In the genomic region with DNA sequence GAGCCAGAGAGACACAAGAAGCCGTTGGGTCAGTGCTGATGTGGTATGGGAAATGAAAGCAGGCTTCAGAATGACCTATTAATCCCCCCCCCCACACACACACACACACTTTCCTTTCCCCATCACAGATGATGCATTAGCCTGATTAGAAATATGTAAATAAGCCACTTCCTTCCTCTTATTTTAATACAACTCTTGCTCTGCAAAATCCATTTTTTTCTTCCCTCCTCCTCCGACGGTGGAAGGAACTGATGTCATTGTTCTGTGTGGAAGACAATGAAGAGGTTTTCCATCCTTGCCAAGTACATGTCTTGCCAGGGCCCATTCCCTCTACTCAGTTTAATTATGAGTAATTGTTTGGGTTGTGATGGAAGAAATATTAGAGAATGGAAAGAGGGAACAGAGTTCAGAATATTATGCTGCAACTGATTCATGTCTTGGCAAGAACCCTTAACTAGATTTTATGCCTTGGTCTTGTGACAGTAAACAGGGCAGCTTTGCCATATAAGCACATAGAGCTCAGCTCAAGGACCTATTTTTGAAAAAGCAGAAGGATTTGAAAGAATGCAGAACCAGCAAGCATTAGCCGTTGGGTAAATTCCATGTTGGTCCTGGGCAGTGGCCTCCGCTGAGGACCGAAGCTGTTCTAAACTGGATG, we compare ENCODE assay signal across 8 mouse cellular contexts. TPM values are rescaled to one million over a fixed set of nuclear protein-coding genes. Genes with fewer than 3 reads are reported as not detected.
DNase-seq lines count a peak whose midpoint lies in the region; ATAC-seq and TF ChIP-seq lines count a peak whose summit lies in the region.

No protein-coding gene starts in this region.

- H3K4me3 ChIP-seq in layer of hippocampus, adult 2 months, result no peak overlapping the region
- H3K4me3 ChIP-seq in intestine, postnatal 0 days (ENCODE audit: low read depth, low read length), result no peak overlapping the region
- no peak overlapping the region for H3K4me3 ChIP-seq in midbrain, embryonic 10.5 days

- H3K9ac ChIP-seq in intestine, postnatal 0 days (ENCODE audit: low read depth, low read length), result no peak overlapping the region

- ATAC-seq in intestine, postnatal 0 days, result no peak

- no peaks in the 10 kb centered on the region for H3K36me3 ChIP-seq in intestine, postnatal 0 days (ENCODE audit: control insufficient read depth, insufficient read depth)
- no peaks in the 10 kb centered on the region for H3K36me3 ChIP-seq in midbrain, embryonic 10.5 days

- peak overlapping the region; percentile 47; the same call in 1 of the 2 replicates for H3K27ac ChIP-seq in layer of hippocampus, adult 2 months
- peak overlapping the region; percentile 15 for H3K27ac ChIP-seq in intestine, postnatal 0 days (ENCODE audit: low read depth, low read length)
- H3K27ac ChIP-seq in midbrain, embryonic 10.5 days (replicated peaks), result no peak overlapping the region

- 54% methylated on average over 6 of the region's 6 CpGs for WGBS in intestine, postnatal 0 days
- WGBS in midbrain, embryonic 10.5 days, result 88% methylated on average over 6 of the region's 6 CpGs

- no peaks in the 10 kb centered on the region for H3K4me1 ChIP-seq in intestine, postnatal 0 days (replicated peaks; ENCODE audit: control insufficient read depth, insufficient read depth, low read length)
- H3K4me1 ChIP-seq in midbrain, embryonic 10.5 days, result peaks cover 11% of the 10 kb centered on the region

- TF ChIP-seq CTCF in layer of hippocampus, adult 2 months (conservative IDR thresholded peaks at IDR 0.05), result no peak
- TF ChIP-seq CTCF in intestine, postnatal 0 days (IDR thresholded peaks at IDR 0.05; ENCODE audit: low read depth), result no peak

- H3K9me3 ChIP-seq in intestine, postnatal 0 days (ENCODE audit: control insufficient read depth), result no peaks in the 10 kb centered on the region
- no peaks in the 10 kb centered on the region for H3K9me3 ChIP-seq in midbrain, embryonic 10.5 days (replicated peaks)

- DNase-seq in layer of hippocampus, adult 2 months (ENCODE audit: low spot score in 2 of 2), result no peak
- no peak for DNase-seq in layer of hippocampus, adult 11-12 months (ENCODE audit: low spot score)
- DNase-seq in gastrocnemius, postnatal 25 days, result peak; percentile 15
- DNase-seq in skeletal muscle tissue, adult 2 months (ENCODE audit: low read depth, low spot score), result peak; percentile 45
- DNase-seq in thymus, postnatal 10 days (ENCODE audit: low spot score in 2 of 2), result no peak
- no peak for DNase-seq in right cerebral cortex, postnatal 14 days
- DNase-seq in midbrain, embryonic 10.5 days (ENCODE audit: low spot score), result no peak

- no peak overlapping the region for H3K4me2 ChIP-seq in intestine, postnatal 0 days (replicated peaks; ENCODE audit: low read depth)

- H3K27me3 ChIP-seq in intestine, postnatal 0 days (replicated peaks; ENCODE audit: control insufficient read depth, insufficient read depth, low read length), result no peaks in the 10 kb centered on the region
- H3K27me3 ChIP-seq in midbrain, embryonic 10.5 days (ENCODE audit: low read depth, poor library complexity, severe bottlenecking), result no peaks in the 10 kb centered on the region

RNA-seq across cellular contexts. Expression of a gene that starts 50.1 kb away (rescaled TPM):
- total RNA-seq in layer of hippocampus, adult 2 months (2021), result 10 to 100 TPM; 19.2 to 20.3 TPM
- total RNA-seq in gastrocnemius, postnatal 25 days (2021), result 10 to 100 TPM; 10.2 to 10.8 TPM
- polyA plus RNA-seq in intestine, postnatal 0 days (2015; fragmentation: Nextera tagmentation; extraction: Ambion mirVana), result 34.8 and 35.3 TPM in 2 replicates
- polyA plus RNA-seq in midbrain, embryonic 10.5 days (2016; fragmentation: Nextera tagmentation; extraction: Ambion mirVana), result 80.1 and 82.0 TPM in 2 replicates

RNA-seq across cellular contexts. Expression of a gene that starts 50.3 kb away (rescaled TPM):
- 10 to 100 TPM; 34.5 to 36.6 TPM for total RNA-seq in layer of hippocampus, adult 2 months (2021)
- total RNA-seq in gastrocnemius, postnatal 25 days (2021), result 10 to 100 TPM; 12.6 to 14.4 TPM
- polyA plus RNA-seq in intestine, postnatal 0 days (2015; fragmentation: Nextera tagmentation; extraction: Ambion mirVana), result 47.5 and 50.5 TPM in 2 replicates
- 97.8 and 114 TPM in 2 replicates for polyA plus RNA-seq in midbrain, embryonic 10.5 days (2016; fragmentation: Nextera tagmentation; extraction: Ambion mirVana)

Comparison
In these comparisons a context has a peak if more than half of its experiments do, and no peak if none do; other contexts are left out.
1. DNase-seq: peak in gastrocnemius, postnatal 25 days (single experiment) and skeletal muscle tissue, adult 2 months (single experiment); none in layer of hippocampus, adult 2 months (0 of 2), layer of hippocampus, adult 11-12 months (single experiment), thymus, postnatal 10 days (0 of 2), right cerebral cortex, postnatal 14 days (single experiment) and midbrain, embryonic 10.5 days (single experiment).